Mouse (Mus musculus) gastrocnemius, postnatal 36 days (tissue): ENCODE measurements around the gene Abcg1. TPM values are rescaled to one million over a fixed set of nuclear protein-coding genes. Genes with fewer than 3 reads are reported as not detected.

Experiments used
- DNase-seq, 2 experiments: peaks; one replicate each; pipeline ENCODE4 v3.0.0; 2022
- intact Hi-C: fragments of 180-260 bp; cut with DNase I; formaldehyde crosslinking; loops from one replicate; pipeline ENCODE4 v1.15.1; 2025
- total RNA-seq, 2 experiments: library from RNA; stranded (reverse); gene quantifications; 2 replicates each; pipeline ENCODE4 v1.2.3; 2021

Gene Abcg1
- total RNA-seq, 2 experiments from 2014 or later = 1.7 to 2.3 TPM

GRCm38 (mm10) chr17:31119429-31119828, 62.0 kb downstream of the Abcg1 start:
- intact Hi-C loops = loop anchor here (2.0 kb wide), 2 partner anchors 101 to 109 kb away; no protein-coding TSS in a partner anchor
- DNase-seq = peak; percentile 65 to 67

GRCm38 (mm10) chr17:31121975-31122374, 64.5 kb downstream of the Abcg1 start:
- intact Hi-C loops = no loop called here
- DNase-seq = no peak

GRCm38 (mm10) chr17:31125548-31126266, 68.2 kb downstream of the Abcg1 start:
- DNase-seq = no peak
- intact Hi-C loops = no loop called here

- intact Hi-C loops = no loop called here
- DNase-seq = no peak
Measured at GRCm38 (mm10) chr17:31128708-31129318, 71.3 kb downstream of the Abcg1 start.

GRCm38 (mm10) chr17:31129452-31129851, 72.0 kb downstream of the Abcg1 start, which contains the start of gene Tff3:
Gene Tff3 (minus strand): TSS chr17:31129646.
- intact Hi-C loops = no loop called here
- no peak for DNase-seq

GRCm38 (mm10) chr17:31131269-31131821, 73.9 kb downstream of the Abcg1 start:
- intact Hi-C loops = loop anchor here (10.0 kb wide), 1 partner anchor 213 kb away; no protein-coding TSS in a partner anchor
- DNase-seq = no peak

- intact Hi-C loops = loop anchor here (10.0 kb wide), 1 partner anchor 211 kb away; no protein-coding TSS in a partner anchor
- no peak for DNase-seq
Measured at GRCm38 (mm10) chr17:31133776-31134175, 76.3 kb downstream of the Abcg1 start.

- DNase-seq = no peak
- intact Hi-C loops = loop anchor here (5.0 to 10.0 kb wide), 2 partner anchors 162 to 210 kb away; no protein-coding TSS in a partner anchor
Measured at GRCm38 (mm10) chr17:31134913-31135312, 77.4 kb downstream of the Abcg1 start.

GRCm38 (mm10) chr17:31136291-31136690, 78.8 kb downstream of the Abcg1 start:
- DNase-seq = no peak
- intact Hi-C loops = loop anchor here (5.0 to 10.0 kb wide), 2 partner anchors 161 to 209 kb away; no protein-coding TSS in a partner anchor

- intact Hi-C loops = loop anchor here (5.0 to 10.0 kb wide), 2 partner anchors 160 to 208 kb away; no protein-coding TSS in a partner anchor
Measured at GRCm38 (mm10) chr17:31136821-31137220, 79.3 kb downstream of the Abcg1 start.

GRCm38 (mm10) chr17:31138398-31138797, 80.9 kb downstream of the Abcg1 start:
- DNase-seq = peak in 1 of 2 experiments; percentile 17
- intact Hi-C loops = loop anchor here (1.0 to 10.0 kb wide), 4 partner anchors 49 to 206 kb away; no protein-coding TSS in a partner anchor

More at GRCm38 (mm10) chr17:31136821-31137220, 79.3 kb downstream of the Abcg1 start:
- no peak for DNase-seq

- DNase-seq = no peak
- intact Hi-C loops = no loop called here
Measured at GRCm38 (mm10) chr17:31142116-31142515, 84.6 kb downstream of the Abcg1 start.

GRCm38 (mm10) chr17:31144040-31145037, 86.9 kb downstream of the Abcg1 start, which contains the start of gene Tff2:
Gene Tff2 (minus strand): TSS chr17:31144282.
- intact Hi-C loops = no loop called here
- no peak for DNase-seq

GRCm38 (mm10) chr17:31145998-31146397, 88.5 kb downstream of the Abcg1 start:
- DNase-seq = no peak
- intact Hi-C loops = no loop called here

GRCm38 (mm10) chr17:31152512-31152911, 95.0 kb downstream of the Abcg1 start:
- DNase-seq = no peak
- intact Hi-C loops = no loop called here

GRCm38 (mm10) chr17:31152966-31153499, 95.6 kb downstream of the Abcg1 start:
- intact Hi-C loops = no loop called here
- no peak for DNase-seq

- DNase-seq = no peak
- intact Hi-C loops = no loop called here
Measured at GRCm38 (mm10) chr17:31153785-31154184, 96.3 kb downstream of the Abcg1 start.

- no peak for DNase-seq
- intact Hi-C loops = no loop called here
Measured at GRCm38 (mm10) chr17:31157921-31158320, 100.4 kb downstream of the Abcg1 start.

- DNase-seq = no peak
- intact Hi-C loops = no loop called here
Measured at GRCm38 (mm10) chr17:31160291-31160690, 102.8 kb downstream of the Abcg1 start.
